Mouse (Mus musculus): ENCODE data around the gene Dclk2. TPM values are rescaled to one million over a fixed set of nuclear protein-coding genes. Genes with fewer than 3 reads are reported as not detected.

Gene Dclk2
- polyA plus RNA-seq, 1 experiment = 0.80 TPM

- H3ac ChIP-seq (ENCODE audit: control insufficient read depth, insufficient read length, low read depth) = no peak overlapping the region
- H3K27me3 ChIP-seq (ENCODE audit: control insufficient read depth, insufficient read depth, insufficient read length) = no peaks in the 10 kb centered on the region
- no peak for TF ChIP-seq MYOD1 (IDR thresholded peaks at IDR 0.05; ENCODE audit: control insufficient read depth, insufficient read length, low read depth)
- TF ChIP-seq CEBPB (IDR thresholded peaks at IDR 0.05; ENCODE audit: low read depth) = no peak
- TF ChIP-seq MAX (IDR thresholded peaks at IDR 0.05) = no peak
- no peak for TF ChIP-seq FOSL1 (IDR thresholded peaks at IDR 0.05; ENCODE audit: insufficient read depth, low read length, poor library complexity, severe bottlenecking)
- TF ChIP-seq MYOG (IDR thresholded peaks at IDR 0.05; ENCODE audit: control insufficient read depth, extremely low read depth, insufficient read length) = no peak
- H3K79me2 ChIP-seq (ENCODE audit: control insufficient read depth, insufficient read depth) = no peaks in the 10 kb centered on the region
- no peaks in the 10 kb centered on the region for H3K79me3 ChIP-seq (ENCODE audit: low read depth)
- H3K36me3 ChIP-seq (ENCODE audit: control insufficient read depth, insufficient read depth) = no peaks in the 10 kb centered on the region
- no peak overlapping the region for H3K4me3 ChIP-seq (ENCODE audit: insufficient read depth, poor library complexity, severe bottlenecking)
These were observed 102.6 kb downstream of the Dclk2 start for GRCm38 (mm10) chr3:86818001-86818585.

- no peak overlapping the region for H3K4me3 ChIP-seq (ENCODE audit: insufficient read depth, poor library complexity, severe bottlenecking)
- TF ChIP-seq FOSL1 (IDR thresholded peaks at IDR 0.05; ENCODE audit: insufficient read depth, low read length, poor library complexity, severe bottlenecking) (no peak), MYOG (IDR thresholded peaks at IDR 0.05; ENCODE audit: control insufficient read depth, extremely low read depth, insufficient read length) (no peak), CEBPB (IDR thresholded peaks at IDR 0.05; ENCODE audit: low read depth) (no peak), USF1 (IDR thresholded peaks at IDR 0.05; ENCODE audit: low read depth) (no peak), MAX (IDR thresholded peaks at IDR 0.05) (no peak), CTCF (IDR thresholded peaks at IDR 0.05; ENCODE audit: control insufficient read depth, insufficient read depth, insufficient read length) (peak; percentile 91)
These were observed 108.0 kb downstream of the Dclk2 start for GRCm38 (mm10) chr3:86812689-86813088.

GRCm38 (mm10) chr3:86810908-86811307, 109.7 kb downstream of the Dclk2 start:
- H3ac ChIP-seq (ENCODE audit: control insufficient read depth, insufficient read length, low read depth) = no peak overlapping the region
- H3K4me3 ChIP-seq (ENCODE audit: insufficient read depth, poor library complexity, severe bottlenecking) = no peak overlapping the region
- TF ChIP-seq CEBPB (IDR thresholded peaks at IDR 0.05; ENCODE audit: low read depth) (no peak), MYOD1 (IDR thresholded peaks at IDR 0.05; ENCODE audit: control insufficient read depth, insufficient read length, low read depth) (no peak), FOSL1 (IDR thresholded peaks at IDR 0.05; ENCODE audit: insufficient read depth, low read length, poor library complexity, severe bottlenecking) (no peak)
- no peaks in the 10 kb centered on the region for H3K79me3 ChIP-seq (ENCODE audit: low read depth)
- H3K27me3 ChIP-seq (ENCODE audit: control insufficient read depth, insufficient read depth, insufficient read length) = no peaks in the 10 kb centered on the region
- no peaks in the 10 kb centered on the region for H3K79me2 ChIP-seq (ENCODE audit: control insufficient read depth, insufficient read depth)
- H3K36me3 ChIP-seq (ENCODE audit: control insufficient read depth, insufficient read depth) = no peaks in the 10 kb centered on the region

More at GRCm38 (mm10) chr3:86812689-86813088, 108.0 kb downstream of the Dclk2 start:
- H3K27me3 ChIP-seq (ENCODE audit: control insufficient read depth, insufficient read depth, insufficient read length) = no peaks in the 10 kb centered on the region
- H3K79me2 ChIP-seq (ENCODE audit: control insufficient read depth, insufficient read depth) = no peaks in the 10 kb centered on the region
- no peaks in the 10 kb centered on the region for H3K79me3 ChIP-seq (ENCODE audit: low read depth)
- H3K36me3 ChIP-seq (ENCODE audit: control insufficient read depth, insufficient read depth) = no peaks in the 10 kb centered on the region
- no peak overlapping the region for H3ac ChIP-seq (ENCODE audit: control insufficient read depth, insufficient read length, low read depth)

- Histone ChIP-seq H3K4me3 (ENCODE audit: insufficient read depth, poor library complexity, severe bottlenecking) (no peak overlapping the region), H3K36me3 (ENCODE audit: control insufficient read depth, insufficient read depth) (no peaks in the 10 kb centered on the region), H3K27me3 (ENCODE audit: control insufficient read depth, insufficient read depth, insufficient read length) (no peaks in the 10 kb centered on the region), H3K79me2 (ENCODE audit: control insufficient read depth, insufficient read depth) (no peaks in the 10 kb centered on the region), H3K79me3 (ENCODE audit: low read depth) (no peaks in the 10 kb centered on the region), H3ac (ENCODE audit: control insufficient read depth, insufficient read length, low read depth) (no peak overlapping the region)
- TF ChIP-seq FOSL1 (IDR thresholded peaks at IDR 0.05; ENCODE audit: insufficient read depth, low read length, poor library complexity, severe bottlenecking) = no peak
- TF ChIP-seq MYOD1 (IDR thresholded peaks at IDR 0.05; ENCODE audit: control insufficient read depth, insufficient read length, low read depth) = no peak
- TF ChIP-seq CTCF (IDR thresholded peaks at IDR 0.05; ENCODE audit: control insufficient read depth, insufficient read depth, insufficient read length) = no peak
- TF ChIP-seq MYOG (IDR thresholded peaks at IDR 0.05; ENCODE audit: control insufficient read depth, extremely low read depth, insufficient read length) = no peak
These were observed 111.0 kb downstream of the Dclk2 start for GRCm38 (mm10) chr3:86809646-86810045.

GRCm38 (mm10) chr3:86809199-86809598, 111.5 kb downstream of the Dclk2 start:
- Histone ChIP-seq H3K79me3 (ENCODE audit: low read depth) (no peaks in the 10 kb centered on the region), H3ac (ENCODE audit: control insufficient read depth, insufficient read length, low read depth) (no peak overlapping the region), H3K4me3 (ENCODE audit: insufficient read depth, poor library complexity, severe bottlenecking) (no peak overlapping the region), H3K36me3 (ENCODE audit: control insufficient read depth, insufficient read depth) (no peaks in the 10 kb centered on the region), H3K79me2 (ENCODE audit: control insufficient read depth, insufficient read depth) (no peaks in the 10 kb centered on the region), H3K27me3 (ENCODE audit: control insufficient read depth, insufficient read depth, insufficient read length) (no peaks in the 10 kb centered on the region)
- TF ChIP-seq CEBPB (IDR thresholded peaks at IDR 0.05; ENCODE audit: low read depth) = no peak
- TF ChIP-seq MAX (IDR thresholded peaks at IDR 0.05) = no peak
- TF ChIP-seq USF1 (IDR thresholded peaks at IDR 0.05; ENCODE audit: low read depth) = no peak
- TF ChIP-seq CTCF (IDR thresholded peaks at IDR 0.05; ENCODE audit: control insufficient read depth, insufficient read depth, insufficient read length) = no peak
- TF ChIP-seq MYOG (IDR thresholded peaks at IDR 0.05; ENCODE audit: control insufficient read depth, extremely low read depth, insufficient read length) = no peak
- TF ChIP-seq MYOD1 (IDR thresholded peaks at IDR 0.05; ENCODE audit: control insufficient read depth, insufficient read length, low read depth) = no peak
- no peak for TF ChIP-seq FOSL1 (IDR thresholded peaks at IDR 0.05; ENCODE audit: insufficient read depth, low read length, poor library complexity, severe bottlenecking)

- H3K36me3 ChIP-seq (ENCODE audit: control insufficient read depth, insufficient read depth) = no peaks in the 10 kb centered on the region
- no peak for TF ChIP-seq MYOG (IDR thresholded peaks at IDR 0.05; ENCODE audit: control insufficient read depth, extremely low read depth, insufficient read length)
- TF ChIP-seq FOSL1 (IDR thresholded peaks at IDR 0.05; ENCODE audit: insufficient read depth, low read length, poor library complexity, severe bottlenecking) = no peak
- no peak for TF ChIP-seq MAX (IDR thresholded peaks at IDR 0.05)
- no peak for TF ChIP-seq CTCF (IDR thresholded peaks at IDR 0.05; ENCODE audit: control insufficient read depth, insufficient read depth, insufficient read length)
- no peak for TF ChIP-seq CEBPB (IDR thresholded peaks at IDR 0.05; ENCODE audit: low read depth)
- no peak for TF ChIP-seq MYOD1 (IDR thresholded peaks at IDR 0.05; ENCODE audit: control insufficient read depth, insufficient read length, low read depth)
- TF ChIP-seq USF1 (IDR thresholded peaks at IDR 0.05; ENCODE audit: low read depth) = no peak
- no peak overlapping the region for H3ac ChIP-seq (ENCODE audit: control insufficient read depth, insufficient read length, low read depth)
- no peak overlapping the region for H3K4me3 ChIP-seq (ENCODE audit: insufficient read depth, poor library complexity, severe bottlenecking)
- H3K27me3 ChIP-seq (ENCODE audit: control insufficient read depth, insufficient read depth, insufficient read length) = no peaks in the 10 kb centered on the region
- H3K79me2 ChIP-seq (ENCODE audit: control insufficient read depth, insufficient read depth) = no peaks in the 10 kb centered on the region
- H3K79me3 ChIP-seq (ENCODE audit: low read depth) = no peaks in the 10 kb centered on the region
These were observed 112.7 kb downstream of the Dclk2 start for GRCm38 (mm10) chr3:86807750-86808467.

Measured in C2C12 (cell line).